9 mouse cellular contexts compared by ENCODE assay signal in the genomic region with DNA sequence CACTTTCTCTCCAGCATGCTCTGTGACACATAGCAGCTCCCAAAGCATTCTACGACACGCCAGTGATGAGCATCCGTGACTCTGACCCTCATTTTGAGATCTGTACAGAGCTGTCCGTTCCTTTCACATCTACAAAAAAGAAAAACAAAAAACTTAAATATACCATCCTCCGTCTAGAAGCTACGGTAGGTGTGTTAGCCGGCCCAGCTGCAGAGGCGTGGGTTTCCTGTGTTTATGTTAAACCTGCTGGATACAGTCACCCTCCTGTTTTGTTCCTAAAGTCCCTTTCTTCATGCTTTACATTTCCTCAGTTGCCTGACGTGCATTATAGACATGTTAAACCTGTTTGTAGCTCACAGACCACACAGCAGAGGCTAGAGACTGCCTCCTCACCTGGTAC.
DNase-seq lines count a peak whose midpoint lies in the region; ATAC-seq and TF ChIP-seq lines count a peak whose summit lies in the region.
"Had no signal": no experiment of that assay in that cellular context is flagged by ENCODE, and none has a peak within 500 bp of the region (broad histone marks: within the 10 kb centered on the region; RNA-seq: fewer than 3 reads in every experiment).

No protein-coding gene starts in this region.

- no peak for DNase-seq in heart, adult 18-20 months
- DNase-seq in lung, postnatal 0 days (ENCODE audit: low spot score), result no peak
- DNase-seq in lung, postnatal 36 days, result no peak
- DNase-seq in cerebellum, postnatal 4 days (ENCODE audit: low spot score in 2 of 2), result no peak
- DNase-seq: cerebellum, adult 9-11 months had no signal

- H3K36me3 ChIP-seq in heart, embryonic 12.5 days, result no peaks in the 10 kb centered on the region
- H3K36me3 ChIP-seq in lung, postnatal 0 days (ENCODE audit: insufficient read depth, low read length), result no peaks in the 10 kb centered on the region
- H3K36me3 ChIP-seq in myocyte (ENCODE audit: control insufficient read depth, insufficient read depth), result no peaks in the 10 kb centered on the region
- H3K36me3 ChIP-seq: liver, embryonic 12.5 days had no signal

- no peak; the same call in 1 of the 2 replicates for ATAC-seq in heart, embryonic 12.5 days (ENCODE audit: insufficient number of reproducible peaks, low FRiP score)
- ATAC-seq in lung, postnatal 0 days, result no peak
- peak; percentile 56 for ATAC-seq in activated CD4-positive, CD25-positive, alpha-beta regulatory T cell, adult 4 months

- no peak for TF ChIP-seq POLR2A in myocyte (IDR thresholded peaks at IDR 0.05; ENCODE audit: insufficient read length, low read depth)

- WGBS in heart, embryonic 12.5 days, result 67% methylated on average over 9 of the region's 9 CpGs
- WGBS in lung, postnatal 0 days, result 56% methylated on average over 9 of the region's 9 CpGs

- peak overlapping the region; percentile 41; the same call in 1 of the 2 replicates for H3K9ac ChIP-seq in heart, embryonic 12.5 days
- 0 out of 2 replicates have a peak overlapping the region, but pooled peaks have one; percentile 12 for H3K9ac ChIP-seq in lung, postnatal 0 days (replicated peaks; ENCODE audit: low read depth)
- H3K9ac ChIP-seq: liver, embryonic 12.5 days had no signal

- peak overlapping the region; percentile 53 for H3K27ac ChIP-seq in heart, embryonic 12.5 days (ENCODE audit: poor library complexity, severe bottlenecking)
- peak overlapping the region; percentile 71 for H3K27ac ChIP-seq in lung, postnatal 0 days (ENCODE audit: low read length)
- H3K27ac ChIP-seq: liver, embryonic 12.5 days had no signal

- TF ChIP-seq EP300 in lung, postnatal 0 days (IDR thresholded peaks at IDR 0.05), result no peak

- no peak overlapping the region for H3K4me3 ChIP-seq in heart, embryonic 12.5 days
- H3K4me3 ChIP-seq in lung, postnatal 0 days (ENCODE audit: low read depth, low read length), result no peak overlapping the region
- H3K4me3 ChIP-seq in myocyte, result no peak overlapping the region
- H3K4me3 ChIP-seq: liver, embryonic 12.5 days had no signal

- H3K9me3 ChIP-seq in heart, embryonic 12.5 days (replicated peaks), result no peaks in the 10 kb centered on the region
- H3K9me3 ChIP-seq in lung, postnatal 0 days (ENCODE audit: low read length), result no peaks in the 10 kb centered on the region
- H3K9me3 ChIP-seq: liver, embryonic 12.5 days had no signal

- no peak for TF ChIP-seq CTCF in lung, postnatal 0 days (IDR thresholded peaks at IDR 0.05)

- no peaks in the 10 kb centered on the region for H3K79me2 ChIP-seq in myocyte (ENCODE audit: control insufficient read depth, insufficient read depth)

- no peaks in the 10 kb centered on the region for H3K27me3 ChIP-seq in heart, embryonic 12.5 days (replicated peaks)
- H3K27me3 ChIP-seq in lung, postnatal 0 days (replicated peaks; ENCODE audit: insufficient read depth, low read length), result no peaks in the 10 kb centered on the region
- H3K27me3 ChIP-seq in myocyte (ENCODE audit: control insufficient read depth, insufficient read depth, insufficient read length), result no peaks in the 10 kb centered on the region
- H3K27me3 ChIP-seq: liver, embryonic 12.5 days had no signal

- H3K4me2 ChIP-seq in heart, embryonic 12.5 days, result peak overlapping the region; percentile 31; the same call in 1 of the 2 replicates
- 0 out of 2 replicates have a peak overlapping the region, but pooled peaks have one; percentile 1 for H3K4me2 ChIP-seq in lung, postnatal 0 days (replicated peaks; ENCODE audit: low read depth, low read length)
- H3K4me2 ChIP-seq in myocyte (ENCODE audit: low read depth), result peak overlapping the region; percentile 53
- H3K4me2 ChIP-seq: liver, embryonic 12.5 days had no signal

- peaks cover 45% of the 10 kb centered on the region for H3K4me1 ChIP-seq in heart, embryonic 12.5 days (replicated peaks)
- H3K4me1 ChIP-seq in lung, postnatal 0 days (ENCODE audit: insufficient read depth, low read depth, low read length), result peaks cover 24% of the 10 kb centered on the region; the same call in 1 of the 2 replicates

- H3ac ChIP-seq in myocyte (ENCODE audit: control insufficient read depth, insufficient read length), result no peak overlapping the region

TF ChIP-seq in myocyte, 11 proteins besides CTCF, POLR2A, EP300 and RAD21:
- no peak for TF ChIP-seq CEBPB (IDR thresholded peaks at IDR 0.05; ENCODE audit: insufficient read depth, poor library complexity, severe bottlenecking)
- no peak for TF ChIP-seq MYOD1 (IDR thresholded peaks at IDR 0.05; ENCODE audit: control insufficient read depth in 1 of 3, insufficient read length in 2 of 3, low read depth in 2 of 3)
- no peak for TF ChIP-seq MAX (IDR thresholded peaks at IDR 0.05; ENCODE audit: low read depth)
- no peak for TF ChIP-seq POLR2AphosphoS2 (IDR thresholded peaks at IDR 0.05; ENCODE audit: insufficient read length, low read depth)
- TF ChIP-seq E2F4 (IDR thresholded peaks at IDR 0.05; ENCODE audit: insufficient read depth), result no peak
- TF ChIP-seq TCF3 (IDR thresholded peaks at IDR 0.05; ENCODE audit: insufficient read length, low read depth), result no peak
- TF ChIP-seq USF1 (IDR thresholded peaks at IDR 0.05; ENCODE audit: low read depth), result no peak
- TF ChIP-seq SRF (IDR thresholded peaks at IDR 0.05; ENCODE audit: control insufficient read depth, insufficient read length, low read depth), result no peak
- no peak for TF ChIP-seq MYOG (IDR thresholded peaks at IDR 0.05; ENCODE audit: control insufficient read depth in 1 of 3, insufficient read depth in 1 of 3, insufficient read length in 2 of 3, low read depth in 2 of 3)
- TF ChIP-seq REST (IDR thresholded peaks at IDR 0.05; ENCODE audit: insufficient read depth, insufficient read length), result no peak
- TF ChIP-seq TCF12 (IDR thresholded peaks at IDR 0.05; ENCODE audit: insufficient read depth, poor library complexity, severe bottlenecking), result no peak

Comparison
In these comparisons a context has a peak if more than half of its experiments do, and no peak if none do; other contexts are left out.
1. H3K4me2 ChIP-seq: peak in every context shown above with its lines; median percentile 53 in myocyte; 31 in heart, embryonic 12.5 days; 1 in lung, postnatal 0 days.